Mouse (Mus musculus): ENCODE measurements around the gene Gnai3.

- TF ChIP-seq EP300 (IDR thresholded peaks at IDR 0.05; ENCODE audit: insufficient read depth, low read depth, low read length) (no peak), POLR2A (IDR thresholded peaks at IDR 0.05; ENCODE audit: insufficient read depth, low read depth, low read length) (no peak)
These were observed 77.1 kb downstream of the Gnai3 start for GRCm38 (mm10) chr3:108068826-108069225.

Data from heart, adult 2 months (tissue).